Mouse (Mus musculus) heart, adult 11 months (tissue): ENCODE results near the gene Chst8.

Experiments
- DNase-seq: peaks from one replicate; pipeline ENCODE4 v3.0.0; 2022

The Chst8 gene

GRCm38 (mm10) chr7:34702718-34703351 is 109.7 kb downstream of the Chst8 start:
- no peak for DNase-seq

- DNase-seq, result no peak
Measured at GRCm38 (mm10) chr7:34699888-34700287, 112.6 kb downstream of the Chst8 start.

- DNase-seq, result no peak
Measured at GRCm38 (mm10) chr7:34698221-34698620, 114.3 kb downstream of the Chst8 start.

GRCm38 (mm10) chr7:34696086-34696485 is 116.4 kb downstream of the Chst8 start:
- DNase-seq, result no peak

- no peak for DNase-seq
Measured at GRCm38 (mm10) chr7:34694898-34695297, 117.6 kb downstream of the Chst8 start.

- DNase-seq, result no peak
Measured at GRCm38 (mm10) chr7:34693916-34694315, 118.6 kb downstream of the Chst8 start.

- DNase-seq, result no peak
Measured at GRCm38 (mm10) chr7:34693072-34693471, 119.4 kb downstream of the Chst8 start.

- no peak for DNase-seq
Measured at GRCm38 (mm10) chr7:34690111-34690510, 122.4 kb downstream of the Chst8 start.

GRCm38 (mm10) chr7:34689028-34689427 is 123.5 kb downstream of the Chst8 start:
- DNase-seq, result no peak

- no peak for DNase-seq
Measured at GRCm38 (mm10) chr7:34685801-34686200, 126.7 kb downstream of the Chst8 start.

- DNase-seq, result no peak
Measured at GRCm38 (mm10) chr7:34685176-34685575, 127.3 kb downstream of the Chst8 start.

- no peak for DNase-seq
Measured at GRCm38 (mm10) chr7:34680771-34681421, 131.6 kb downstream of the Chst8 start.

GRCm38 (mm10) chr7:34679886-34680285 is 132.6 kb downstream of the Chst8 start:
- DNase-seq, result no peak

GRCm38 (mm10) chr7:34675831-34676514 is 136.5 kb downstream of the Chst8 start:
- DNase-seq, result peak; percentile 94

- no peak for DNase-seq
Measured at GRCm38 (mm10) chr7:34675120-34675790, 137.3 kb downstream of the Chst8 start.

GRCm38 (mm10) chr7:34672916-34673315 is 139.6 kb downstream of the Chst8 start:
- DNase-seq, result no peak

- peak; percentile 97 for DNase-seq
Measured at GRCm38 (mm10) chr7:34671911-34672310, 140.6 kb downstream of the Chst8 start.

- DNase-seq, result no peak
Measured at GRCm38 (mm10) chr7:34670778-34671177, 141.7 kb downstream of the Chst8 start.

GRCm38 (mm10) chr7:34669336-34669735 is 143.2 kb downstream of the Chst8 start:
- DNase-seq, result no peak

- no peak for DNase-seq
Measured at GRCm38 (mm10) chr7:34667874-34668273, 144.6 kb downstream of the Chst8 start.

GRCm38 (mm10) chr7:34663145-34663544 is 149.4 kb downstream of the Chst8 start:
- DNase-seq, result no peak

- DNase-seq, result no peak
Measured at GRCm38 (mm10) chr7:34662227-34662626, 150.3 kb downstream of the Chst8 start.

- DNase-seq, result no peak
Measured at GRCm38 (mm10) chr7:34659386-34660085, 153.0 kb downstream of the Chst8 start.
